Mouse (Mus musculus) left cerebral cortex, adult 9 months (tissue): ENCODE data around the gene Rab9.
"Not testable (repeated sequence)": the region's sequence is repeated elsewhere in the genome, so short reads cannot be mapped to it uniquely, and the experiment has no call there.

ENCODE experiments used
- DNase-seq, 2 experiments: peaks; one replicate each; pipeline ENCODE4 v3.0.0; 2022; ENCODE audit warnings: low spot score in 2 of 2

Rab9 gene

DNA sequence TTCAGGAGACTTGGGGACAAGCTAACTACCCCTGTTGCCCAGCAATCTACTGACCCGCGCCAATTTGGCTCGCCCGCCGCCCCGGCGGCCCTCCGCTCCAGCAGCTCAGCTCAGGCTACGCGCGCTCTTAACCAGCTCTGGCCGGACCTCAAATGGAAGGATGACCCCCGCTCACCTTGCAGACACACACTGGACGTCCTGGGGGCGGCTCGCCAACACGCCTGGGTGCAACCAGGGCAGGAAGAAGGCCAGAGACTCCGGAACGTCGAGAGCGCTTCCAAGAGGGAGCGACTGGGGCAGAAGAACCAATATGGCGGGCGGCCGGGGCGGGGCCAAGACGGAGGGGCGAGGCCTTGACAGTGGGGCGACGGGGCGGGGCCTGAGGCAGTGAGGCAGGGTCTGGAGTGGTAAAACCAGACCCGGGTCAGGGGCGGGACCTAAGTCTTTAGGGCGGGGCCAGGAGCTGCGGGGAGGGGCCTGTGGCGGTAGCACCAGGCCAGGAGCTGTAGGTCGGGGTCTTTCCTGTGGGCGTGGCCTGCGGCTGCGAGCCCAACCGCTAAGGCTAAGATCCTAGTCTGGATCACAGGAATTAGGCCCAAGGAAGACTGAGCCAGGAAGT, at the start of gene Rab9:
Gene Rab9, minus strand, starts transcription at position 503 of the 619 bp plus-strand sequence.
- DNase-seq = peak; percentile 62 to 76

DNA sequence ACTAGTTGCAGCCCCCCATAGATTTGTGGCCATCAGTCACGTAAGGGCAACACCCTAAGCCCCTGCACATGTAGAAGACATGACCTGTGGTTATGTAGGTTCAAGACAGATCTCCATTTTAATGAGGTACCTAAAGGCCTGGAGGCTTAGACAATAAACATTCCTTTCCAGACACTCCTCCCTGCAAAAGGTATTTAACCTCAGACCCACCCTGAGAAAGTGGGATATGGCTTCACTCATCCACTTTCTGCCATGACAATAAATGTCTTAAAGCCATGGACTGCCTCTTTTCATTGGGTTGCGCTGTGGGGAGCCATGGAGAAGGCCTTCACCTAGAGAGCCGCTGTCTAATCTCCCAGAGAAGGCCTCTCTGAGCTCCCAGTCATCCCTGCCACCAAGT, 48.5 kb upstream of the Rab9 start:
- no peak for DNase-seq

DNA sequence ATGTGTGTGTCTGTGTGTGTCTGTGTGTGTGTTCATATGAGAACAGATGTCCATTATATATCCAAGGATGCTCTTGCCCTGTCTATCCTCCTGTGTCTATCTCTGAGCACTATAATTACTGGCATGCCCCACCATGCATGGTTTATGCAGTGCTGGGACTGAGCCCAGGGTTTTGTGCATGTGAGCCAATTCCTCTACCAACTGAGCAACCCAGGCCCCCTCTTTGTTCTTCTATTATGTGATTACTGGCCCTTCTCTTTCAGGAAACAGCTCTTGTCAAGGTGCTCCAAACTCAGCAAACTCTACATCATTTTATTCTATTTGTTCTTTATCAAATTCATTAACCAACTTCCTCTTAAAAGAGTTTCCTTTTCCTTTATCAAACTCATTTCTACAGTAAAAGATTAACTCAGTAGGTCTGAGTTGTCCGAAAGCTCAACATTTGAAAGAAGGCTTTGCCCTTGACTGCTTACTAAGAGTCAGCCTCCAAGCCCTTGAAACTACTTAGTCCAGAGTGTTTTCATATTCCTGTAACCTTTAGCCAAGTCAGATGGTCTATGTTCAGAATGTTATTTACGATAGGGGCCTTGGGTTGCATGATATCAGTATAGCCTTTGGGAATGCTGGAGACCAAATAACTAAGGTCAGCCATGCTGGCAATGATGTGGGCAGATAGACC, 46.1 kb upstream of the Rab9 start:
- DNase-seq = no peak

DNA sequence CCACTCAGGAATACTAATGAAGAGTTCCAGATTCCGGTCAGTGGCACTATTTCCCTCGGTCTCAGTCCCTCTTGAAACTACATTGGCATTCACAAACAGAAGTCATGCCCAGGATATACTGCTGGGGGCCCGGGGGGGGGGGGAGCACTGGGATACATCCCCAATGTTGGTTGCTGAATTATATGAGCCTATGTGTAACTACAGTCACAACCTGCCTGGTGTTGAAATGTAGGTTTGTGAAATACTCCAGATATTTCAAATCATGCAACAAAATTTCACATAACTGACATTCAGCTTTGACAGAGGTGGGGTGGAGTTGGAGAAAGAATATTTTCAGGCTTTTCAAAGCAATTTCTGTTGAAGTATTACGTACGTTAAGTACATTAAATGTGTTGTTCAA, 41.1 kb upstream of the Rab9 start:
- no peak for DNase-seq

DNA sequence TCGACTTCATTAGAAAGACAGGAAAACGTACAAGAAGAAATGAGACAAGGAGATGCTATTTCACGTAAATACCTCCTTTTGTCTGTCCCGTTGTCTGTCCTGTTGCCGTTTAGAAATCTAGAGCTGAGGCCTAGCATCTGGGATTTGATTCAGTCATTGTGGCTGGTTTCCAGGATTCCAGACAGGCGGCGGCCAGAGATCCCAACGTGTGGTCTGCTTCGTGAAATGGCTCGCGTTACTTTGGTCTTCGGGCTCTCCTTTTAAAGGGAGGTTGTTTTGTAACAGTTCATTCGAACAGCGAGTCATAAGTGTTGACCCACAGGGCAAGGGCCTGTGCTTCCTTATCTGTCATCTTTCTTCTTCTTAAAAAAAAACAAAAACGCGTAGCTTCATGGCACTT, 38.7 kb upstream of the Rab9 start, which contains the start of gene Tceanc:
Gene Tceanc, minus strand, starts transcription at position 223 of the 400 bp plus-strand sequence.
- DNase-seq = no peak

DNA sequence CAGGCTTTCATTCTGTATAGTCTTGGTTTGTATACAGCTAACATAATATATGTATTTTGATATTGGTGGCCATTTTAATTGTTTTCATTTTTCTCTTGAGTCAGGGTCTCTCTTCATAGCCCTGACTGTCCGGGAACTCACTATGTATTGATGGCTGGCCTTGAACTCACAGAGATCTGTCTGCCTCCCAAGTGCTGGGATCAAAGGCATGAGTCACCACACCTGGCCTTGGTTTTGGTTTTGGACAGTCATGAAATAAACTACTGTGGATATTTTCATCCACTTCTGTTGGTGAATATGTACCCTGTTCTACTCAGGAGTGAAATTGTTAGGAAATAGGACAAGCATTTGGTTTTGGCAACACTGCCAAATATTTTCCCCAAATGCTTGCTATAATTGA, 37.0 kb upstream of the Rab9 start:
- DNase-seq = no peak

DNA sequence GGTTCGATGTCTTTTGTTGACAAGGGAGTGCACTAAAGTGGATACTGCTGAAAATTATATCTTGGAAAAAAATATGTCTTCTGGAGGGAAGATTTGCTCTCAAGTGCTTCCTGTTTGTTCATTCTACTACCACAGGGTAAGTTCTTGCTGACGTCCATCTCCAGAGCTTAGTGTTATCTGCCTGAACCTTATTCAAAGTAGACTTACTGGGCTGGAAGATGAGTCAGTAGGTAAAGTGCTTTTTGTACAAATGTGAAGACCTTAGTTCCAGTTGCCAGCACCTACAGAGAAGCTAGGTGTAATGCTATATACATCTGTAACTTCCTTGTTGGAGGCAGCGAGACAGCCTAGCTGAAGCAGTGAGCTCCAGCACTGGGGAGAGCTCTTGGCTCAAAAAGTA, 36.3 kb upstream of the Rab9 start:
- no peak for DNase-seq

DNA sequence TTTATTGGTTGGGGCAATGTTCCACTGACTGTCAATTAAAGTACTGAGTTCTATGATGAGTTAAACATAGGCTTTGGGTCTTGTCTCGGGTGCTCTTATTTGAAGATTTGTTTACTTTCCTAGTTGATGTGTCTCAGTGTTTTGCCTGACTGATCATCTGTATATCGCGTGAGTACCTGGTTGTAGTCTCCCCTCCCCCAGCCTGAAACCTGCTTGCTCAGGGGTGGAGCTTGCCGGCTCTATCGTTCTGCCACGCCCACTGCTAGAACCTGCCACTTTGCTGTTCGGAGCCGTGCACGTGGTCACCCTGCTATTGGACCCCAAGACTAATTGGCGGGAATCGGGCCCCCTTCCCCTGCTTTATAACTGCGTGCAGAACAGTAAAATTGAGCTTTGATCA, 34.4 kb upstream of the Rab9 start:
- DNase-seq = not testable (repeated sequence)

DNA sequence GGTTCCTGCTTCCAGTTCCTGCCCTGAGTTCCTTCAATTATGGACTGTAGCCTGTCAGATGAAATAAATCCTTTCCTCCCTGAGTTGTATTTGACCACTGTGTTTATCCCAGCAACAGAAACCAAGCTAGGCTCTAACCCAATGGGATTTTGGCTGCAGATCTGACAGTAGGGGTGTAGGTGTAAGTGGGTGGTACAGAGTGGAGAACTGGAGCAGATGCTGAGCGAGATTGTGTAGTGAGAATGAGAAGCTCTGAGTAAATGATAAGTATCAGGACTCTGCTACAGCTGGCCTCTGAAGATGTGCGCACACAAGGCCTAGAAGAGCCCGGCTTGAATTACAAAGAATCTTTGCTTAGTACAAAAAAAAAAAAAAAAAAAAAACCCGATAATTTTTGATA, 32.4 kb upstream of the Rab9 start:
- DNase-seq = no peak

DNA sequence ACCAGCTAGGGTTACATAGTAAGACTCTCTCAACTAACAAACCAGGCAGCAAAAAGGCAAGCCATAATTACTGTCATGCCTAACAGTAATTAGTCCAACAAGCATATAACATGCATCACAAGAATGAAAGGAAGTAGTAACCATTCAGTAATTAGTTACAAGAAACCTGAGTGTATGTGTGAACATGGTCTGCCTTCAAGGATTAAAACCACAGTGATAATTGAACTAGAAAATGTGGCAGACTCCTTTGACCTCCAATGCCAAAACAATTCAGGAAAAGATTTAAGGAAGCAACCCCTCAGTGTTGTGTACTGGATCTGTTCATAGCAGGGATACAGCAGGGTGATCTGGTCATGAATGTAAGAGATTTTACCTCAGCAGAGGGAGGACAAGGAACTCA, 31.4 kb upstream of the Rab9 start:
- no peak for DNase-seq

DNA sequence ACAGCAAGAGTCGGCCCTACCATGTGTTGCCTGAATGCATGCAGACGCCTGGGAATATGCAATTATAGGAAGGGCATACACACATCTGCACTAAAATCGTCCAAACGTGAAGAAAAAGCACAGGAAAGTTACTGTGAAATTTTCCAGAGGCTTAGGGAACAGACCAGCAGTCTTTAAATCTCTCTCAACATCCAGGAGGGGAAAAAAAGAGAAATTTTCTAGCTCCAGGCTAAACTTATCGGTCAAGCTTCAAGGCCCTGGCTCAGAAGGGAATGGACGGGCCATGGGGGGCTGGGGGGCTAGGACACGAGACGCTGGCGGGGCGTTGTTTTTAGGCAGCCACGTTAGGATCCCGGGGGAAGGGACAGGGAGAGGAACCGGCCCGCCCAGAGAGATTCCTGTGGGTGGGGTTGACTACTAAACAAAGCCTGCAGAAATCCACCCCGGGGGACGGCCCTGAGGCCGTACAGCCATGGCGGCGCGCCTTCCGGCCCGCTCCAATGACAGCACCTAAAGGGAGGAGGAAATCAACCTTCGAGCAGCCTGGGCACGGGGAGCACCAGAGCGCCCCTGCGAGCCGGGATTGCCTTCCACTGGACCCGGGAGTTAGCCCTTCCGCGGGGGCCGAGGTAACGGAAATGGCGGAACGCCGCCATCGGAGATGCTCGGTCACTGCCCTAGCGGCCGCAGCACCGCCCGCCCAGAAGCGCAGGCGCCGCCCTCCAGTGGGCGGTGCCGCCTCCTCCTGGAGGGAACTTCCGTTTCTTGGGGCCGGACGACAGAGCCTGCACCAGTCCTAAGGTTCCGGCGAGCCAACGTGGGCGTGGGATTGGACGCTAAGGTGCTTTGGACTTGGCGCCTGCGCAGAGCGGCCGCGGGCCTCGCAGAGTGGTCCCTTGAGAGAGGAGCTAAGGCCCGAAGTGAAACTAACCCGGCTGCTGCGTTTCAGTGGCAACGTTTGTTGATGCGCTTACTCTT, 30.4 kb upstream of the Rab9 start:
- DNase-seq = peak; percentile 86 to 92

DNA sequence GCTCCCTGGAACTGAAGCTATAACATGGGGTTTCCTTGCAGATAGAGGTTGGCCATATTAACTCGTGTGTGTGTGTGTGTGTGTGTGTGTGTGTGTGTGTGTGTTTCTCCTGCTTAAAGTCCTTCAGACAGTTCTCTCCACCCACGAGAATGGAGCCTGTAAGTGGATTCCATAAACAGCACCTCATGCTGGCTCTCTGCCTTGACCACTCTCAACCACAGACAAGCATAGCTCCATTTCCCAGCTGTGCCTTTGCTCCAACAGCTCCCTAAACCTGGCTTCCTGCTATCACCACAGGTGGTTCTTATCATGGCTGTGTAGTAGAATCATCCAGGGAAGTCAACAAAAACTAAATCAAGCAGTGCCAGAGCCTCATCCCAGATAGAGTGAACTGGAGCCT, 24.8 kb upstream of the Rab9 start:
- no peak for DNase-seq

DNA sequence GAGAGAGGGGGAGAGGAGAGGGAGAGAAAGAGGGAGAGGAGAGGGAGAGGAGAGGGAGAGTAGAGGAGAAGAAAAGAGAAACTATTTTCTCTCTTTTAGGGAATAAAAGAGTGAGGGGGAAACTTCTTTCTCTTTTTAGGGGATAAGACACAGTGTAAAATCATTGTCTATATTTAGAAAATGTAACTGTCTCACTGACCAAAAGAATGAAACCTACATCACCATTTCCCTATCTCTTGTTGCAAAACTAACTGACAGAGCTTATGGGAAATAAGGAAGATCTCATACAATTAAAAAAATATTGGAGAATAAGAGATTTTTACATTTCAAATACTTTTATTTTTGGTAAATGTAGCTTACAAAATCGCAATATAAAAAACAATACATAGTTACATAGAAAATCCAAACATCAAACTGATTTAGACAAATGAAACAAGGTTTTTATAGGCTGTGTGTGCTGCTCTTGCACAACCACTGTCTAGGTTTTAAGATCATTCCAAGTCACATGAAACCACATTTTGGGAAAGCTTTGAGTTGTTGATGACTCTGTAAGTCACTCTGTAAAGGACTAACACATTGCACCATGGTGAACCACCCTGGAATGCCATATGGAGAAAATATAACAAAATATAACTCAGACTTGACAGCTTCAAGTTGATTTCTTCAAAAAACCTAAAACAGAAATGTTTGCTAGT, 20.0 kb upstream of the Rab9 start:
- DNase-seq = no peak

DNA sequence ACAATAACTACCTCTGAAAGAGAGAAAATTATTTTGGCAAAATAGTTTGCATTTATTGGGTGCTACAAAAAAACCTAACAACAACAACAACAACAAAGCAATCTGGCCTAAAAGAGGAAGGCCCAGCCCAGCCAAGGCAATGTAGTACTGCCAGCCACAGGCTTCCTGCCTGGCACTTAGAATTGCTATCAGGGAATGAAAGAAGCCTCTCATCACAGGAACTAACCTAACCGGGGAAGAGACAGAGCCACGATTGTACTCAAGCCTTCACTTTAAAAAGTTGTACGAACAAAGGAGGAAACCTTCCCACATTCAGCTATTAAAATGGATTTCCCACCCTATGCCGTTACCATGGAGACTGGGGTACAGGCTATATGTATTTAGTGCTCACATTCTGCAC, 18.1 kb upstream of the Rab9 start:
- DNase-seq = peak in 1 of 2 experiments; percentile 40

DNA sequence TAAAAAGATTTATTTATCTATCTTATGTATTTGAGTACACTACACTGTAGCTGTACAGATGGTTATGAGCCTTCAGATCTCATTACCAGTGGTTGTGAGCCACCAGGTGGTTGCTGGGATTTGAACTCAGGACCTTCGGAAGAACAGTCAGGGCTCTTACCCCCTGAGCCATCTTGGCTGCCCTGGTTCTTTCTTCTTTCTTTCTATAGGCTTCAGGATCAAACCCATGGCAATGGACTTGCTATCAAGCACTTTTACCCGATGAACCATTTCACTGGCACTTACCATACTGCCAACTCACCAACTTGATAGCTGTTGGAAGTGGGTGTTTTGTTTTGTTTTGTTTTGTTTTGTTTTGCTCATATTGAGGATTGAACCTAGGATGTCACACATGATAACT, 15.4 kb upstream of the Rab9 start:
- no peak for DNase-seq

DNA sequence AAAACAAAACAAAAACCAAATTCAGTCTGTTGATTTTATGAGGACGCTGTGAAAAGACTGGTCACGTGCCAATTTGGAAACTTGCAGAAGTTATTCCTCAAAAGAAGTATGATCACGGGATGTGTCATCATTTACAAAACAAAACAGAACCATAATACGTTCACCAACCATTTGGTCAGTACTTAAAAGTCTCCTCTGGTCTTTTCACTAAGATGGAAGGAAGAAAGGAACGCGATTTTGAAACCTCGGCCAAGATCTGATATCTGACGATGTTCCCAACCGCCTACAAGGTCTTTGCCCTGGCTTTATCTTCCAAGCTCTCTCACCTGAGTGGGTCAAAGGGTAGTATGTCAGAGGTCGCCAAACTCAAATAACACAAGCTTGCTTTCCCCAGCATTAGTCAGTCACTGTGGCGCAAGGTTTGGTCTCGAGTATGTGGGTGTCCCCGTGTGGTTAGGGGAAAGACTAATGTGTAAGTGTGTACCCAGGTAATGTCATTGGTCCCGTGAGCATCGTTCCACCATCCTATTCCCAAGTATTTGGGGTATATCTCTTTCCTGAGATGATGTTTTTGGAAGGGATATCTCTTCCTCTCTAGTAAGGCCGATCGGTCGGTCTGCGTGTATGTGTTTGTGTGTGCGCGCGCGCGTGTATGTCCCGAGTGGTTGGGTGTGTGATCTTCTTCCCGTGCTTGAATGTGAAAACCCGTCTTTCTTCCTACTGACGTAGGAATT, 869 bp downstream of the Rab9 start:
- no peak for DNase-seq

DNA sequence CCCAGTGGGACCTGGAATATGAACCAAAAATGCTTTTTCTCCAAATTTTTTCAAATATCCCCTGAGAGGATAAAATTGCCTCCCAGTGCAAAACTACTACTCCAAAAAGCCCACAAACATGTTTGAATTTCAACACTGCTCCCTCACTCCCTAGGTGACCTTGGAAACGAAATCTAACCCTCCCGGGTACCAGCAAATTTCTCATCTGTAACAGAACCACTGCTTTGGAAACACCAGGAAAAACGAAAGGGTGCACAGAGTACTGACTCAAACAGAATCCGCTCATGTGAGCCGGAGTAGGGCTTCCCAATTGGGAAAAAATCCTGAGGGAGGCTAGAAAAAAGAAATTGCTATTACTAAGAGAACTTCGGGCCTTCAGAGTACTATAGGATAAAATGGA, 2.3 kb downstream of the Rab9 start:
- DNase-seq = no peak

DNA sequence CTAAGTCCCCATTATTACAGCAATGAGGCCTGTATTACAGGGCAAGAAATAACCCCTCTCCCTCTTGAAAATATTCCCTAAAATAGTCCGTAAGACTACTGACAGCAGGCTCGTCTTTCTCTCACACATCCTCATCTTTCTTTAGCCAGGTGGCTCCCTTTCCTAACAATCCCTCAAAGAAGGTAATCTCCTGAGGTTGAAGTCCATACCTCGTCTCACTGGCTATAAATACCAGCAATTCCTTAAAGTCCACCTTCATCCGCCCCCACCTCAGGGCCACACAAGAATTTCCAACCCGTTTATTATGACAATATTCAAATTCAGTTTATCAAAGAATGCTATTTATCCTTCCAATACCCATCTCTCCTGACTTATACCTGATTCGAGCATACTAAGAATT, 7.1 kb downstream of the Rab9 start:
- DNase-seq = no peak

DNA sequence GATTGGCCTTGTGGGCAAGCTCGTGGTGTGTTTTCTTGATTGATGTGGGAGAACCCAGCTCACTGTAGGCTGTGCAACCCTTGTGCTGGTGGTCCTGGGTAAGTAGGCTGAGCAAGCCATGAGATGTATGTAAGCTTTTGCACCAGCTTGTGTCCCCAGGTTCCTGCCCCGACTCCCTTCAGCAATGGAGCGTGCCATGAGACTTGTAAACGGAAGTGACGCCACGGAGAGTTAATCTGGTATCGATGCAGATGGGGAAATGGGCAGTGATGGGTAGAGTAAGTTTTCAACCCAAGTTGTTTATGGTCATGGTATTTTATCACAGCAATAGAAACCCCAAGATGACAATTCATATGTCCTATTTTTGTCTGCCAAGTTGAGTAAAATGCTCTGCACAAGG, 11.3 kb downstream of the Rab9 start:
- DNase-seq = no peak

DNA sequence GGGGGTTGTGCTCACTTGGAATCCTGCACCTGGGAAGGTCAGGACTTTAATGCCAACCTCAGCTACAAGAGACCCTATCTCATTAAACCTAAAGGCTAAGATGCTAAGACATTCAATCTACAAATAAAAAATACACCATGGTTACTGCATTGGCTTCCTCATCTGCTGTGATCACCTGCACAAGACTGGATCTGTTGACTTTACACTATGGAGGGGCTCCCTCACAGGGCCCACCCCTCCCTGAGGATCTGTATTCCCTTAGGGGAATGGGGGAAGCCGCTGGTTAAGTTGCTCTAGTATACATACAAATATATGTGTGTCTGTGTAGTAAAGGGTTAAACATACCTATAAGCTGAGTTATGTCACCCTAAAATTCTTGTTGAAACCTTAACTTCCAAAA, 24.1 kb downstream of the Rab9 start:
- DNase-seq = no peak

DNA sequence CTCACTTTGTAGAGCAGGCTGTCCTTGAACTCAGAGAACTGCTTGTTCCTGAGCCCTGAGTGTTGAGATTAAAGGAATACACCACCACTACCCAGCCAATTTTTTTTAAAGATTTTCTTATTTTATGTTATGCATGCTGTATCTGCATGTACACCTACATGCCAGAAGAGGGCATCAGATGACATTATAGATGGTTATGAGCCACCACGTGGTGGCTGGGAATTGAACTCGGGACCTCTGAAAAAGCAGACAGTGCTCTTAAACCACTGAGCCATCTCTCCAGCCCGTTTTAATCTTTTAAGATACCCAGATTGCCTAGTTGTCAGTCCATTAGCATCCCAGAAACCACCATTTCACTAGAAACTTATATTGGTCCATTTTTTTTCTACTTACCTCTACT, 25.3 kb downstream of the Rab9 start:
- DNase-seq = no peak
